Mouse (Mus musculus) ZHBTc4 (cell line): ENCODE data around the gene Pdss2.
A peak's percentile ranks its signal among the peaks of the same experiment; 100 is the strongest.

Experiments used
- DNase-seq: peaks from one replicate; pipeline ENCODE4 v3.0.0-alpha.2; 2011; ENCODE audit warnings: low read depth, low spot score

The Pdss2 gene

DNA sequence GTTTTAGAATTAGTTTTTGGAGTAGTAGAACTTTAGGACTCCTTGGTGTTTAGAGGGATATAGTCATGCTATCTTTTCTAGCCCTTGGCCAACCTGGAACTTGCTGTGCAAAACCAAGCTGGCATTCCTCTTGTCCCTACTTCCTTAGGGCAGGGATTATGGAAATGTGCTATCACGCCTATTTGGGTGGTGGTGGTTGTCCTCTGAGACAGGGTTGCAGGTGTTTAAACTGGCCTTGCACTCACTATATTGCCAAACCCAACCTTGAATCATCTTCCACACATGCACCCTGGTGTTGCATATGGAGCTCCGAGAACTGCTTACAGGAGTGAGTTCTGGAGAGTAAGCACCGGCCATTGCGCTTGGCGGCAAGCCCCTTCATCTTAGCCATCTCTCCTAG, 260.7 kb downstream of the Pdss2 start:
- no peak for DNase-seq

DNA sequence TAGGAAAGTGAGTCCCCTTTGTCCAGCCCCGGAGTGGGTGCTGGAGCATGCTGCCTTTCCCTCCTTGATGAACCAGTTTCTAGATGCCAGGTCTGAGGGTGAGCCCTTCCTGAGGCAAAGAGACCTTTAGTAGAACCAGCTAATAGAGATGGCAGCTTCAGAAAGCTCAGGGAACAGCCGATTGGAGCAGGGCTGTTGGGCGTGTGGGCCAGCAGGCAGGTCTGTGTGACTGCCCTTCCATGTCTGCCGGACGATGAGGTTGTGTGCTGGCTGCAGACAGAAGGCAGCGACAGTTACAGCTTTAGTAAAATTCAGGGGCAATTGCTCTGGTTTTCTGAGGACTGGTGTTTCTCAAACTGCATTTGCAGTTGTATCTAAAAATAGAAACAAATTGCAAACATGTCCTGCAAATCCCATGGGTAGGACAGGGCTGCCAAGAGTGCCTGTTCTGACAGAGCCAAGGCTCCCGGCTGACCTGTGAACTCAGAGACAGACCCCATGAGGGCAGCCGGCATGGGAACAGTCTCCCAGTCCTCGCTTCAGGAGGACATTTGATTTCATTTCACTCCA, 262.2 kb downstream of the Pdss2 start:
- DNase-seq, result no peak

DNA sequence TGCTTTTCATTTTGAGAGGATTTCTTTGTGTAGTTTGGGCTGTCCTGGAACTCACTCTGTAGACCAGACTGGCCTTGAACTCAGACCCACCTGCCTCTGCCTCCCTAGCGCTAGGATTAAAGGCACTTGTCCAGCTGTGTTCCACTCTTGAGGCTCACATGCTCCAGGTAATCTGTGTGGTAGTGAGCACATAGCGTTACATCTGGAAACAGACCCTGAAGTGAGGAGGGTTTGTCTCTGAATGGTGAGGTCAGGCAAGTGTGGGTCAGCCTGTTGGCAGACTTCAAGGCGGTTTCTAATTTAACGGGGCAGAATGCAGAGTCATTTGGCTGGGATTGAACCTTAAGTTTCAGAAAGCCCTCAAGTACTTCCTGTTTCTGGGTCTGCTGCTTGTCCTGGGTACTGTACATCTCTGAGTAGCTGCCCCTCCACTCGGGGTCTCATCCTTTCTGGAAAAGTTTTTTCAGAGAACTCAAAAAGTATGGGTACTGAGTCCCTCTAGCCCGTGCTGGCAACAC, 264.5 kb downstream of the Pdss2 start:
- DNase-seq, result no peak

- no peak for DNase-seq
These were observed 266.2 kb downstream of the Pdss2 start for GRCm38 (mm10) chr10:43487441-43488010.

- DNase-seq, result no peak
These were observed 267.0 kb downstream of the Pdss2 start for GRCm38 (mm10) chr10:43488258-43488657.

GRCm38 (mm10) chr10:43489139-43489538, 267.9 kb downstream of the Pdss2 start:
- DNase-seq, result no peak

DNA sequence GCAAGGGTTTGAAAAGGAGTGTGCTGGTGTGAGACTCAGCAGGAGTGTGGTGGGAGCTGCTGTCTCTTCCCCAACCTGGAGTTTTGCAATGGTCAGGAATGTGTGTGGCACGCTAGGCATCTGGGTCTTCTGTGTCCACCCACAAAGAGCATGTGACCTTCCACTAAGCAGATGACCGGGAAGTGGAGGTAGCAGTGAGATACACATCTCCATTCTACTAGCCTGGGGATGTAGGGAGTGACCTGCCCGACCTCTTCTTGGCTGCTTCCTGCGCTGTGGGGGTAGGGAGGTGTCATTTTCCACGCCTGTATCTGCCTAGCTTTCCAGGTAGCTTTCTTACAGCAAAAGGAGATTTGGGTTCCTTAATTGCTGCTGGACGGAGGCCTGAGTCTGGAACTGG, 268.3 kb downstream of the Pdss2 start:
- peak; percentile 82 for DNase-seq

DNA sequence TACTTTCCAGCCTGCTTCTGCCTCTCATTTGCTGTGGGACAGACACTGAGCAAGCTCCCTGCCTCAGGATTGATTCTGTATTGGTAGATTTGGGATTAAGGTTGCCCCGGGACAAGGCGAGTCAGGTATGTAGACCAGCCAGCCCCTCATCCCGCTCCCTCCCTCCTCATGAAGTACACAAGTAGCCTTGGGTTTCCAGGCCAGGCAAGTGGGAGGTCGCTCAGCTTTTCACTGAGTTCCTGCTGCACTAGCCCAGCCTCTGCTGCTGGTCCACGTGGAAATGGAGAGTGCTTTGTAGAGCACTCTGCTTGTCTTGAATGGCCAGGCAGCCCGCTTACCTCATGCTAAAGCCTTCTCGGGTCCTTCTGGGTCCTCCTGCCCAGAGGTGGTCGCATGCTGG, 268.7 kb downstream of the Pdss2 start:
- DNase-seq, result peak; percentile 62

DNA sequence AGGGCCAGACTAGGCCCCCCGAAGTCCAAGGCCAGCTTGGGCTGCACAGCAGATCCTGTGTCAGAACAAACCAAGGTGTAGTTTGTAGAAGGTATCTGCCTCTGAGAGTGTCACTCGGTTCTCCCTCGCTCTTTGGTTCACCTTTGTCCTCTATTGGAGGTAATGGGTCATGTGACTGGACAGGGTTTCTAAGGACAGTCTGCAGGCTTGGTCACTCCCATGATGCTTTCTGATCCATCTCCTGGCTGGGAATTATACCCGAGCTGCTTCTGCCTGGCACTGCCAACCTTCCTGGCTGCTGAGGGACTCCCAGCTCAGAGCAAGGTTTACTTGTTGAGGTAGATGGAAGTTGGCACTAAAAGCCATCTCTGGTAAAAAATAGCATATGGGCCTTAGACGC, 269.6 kb downstream of the Pdss2 start:
- no peak for DNase-seq

- no peak for DNase-seq
These were observed 281.3 kb downstream of the Pdss2 start for GRCm38 (mm10) chr10:43502599-43502998.

DNA sequence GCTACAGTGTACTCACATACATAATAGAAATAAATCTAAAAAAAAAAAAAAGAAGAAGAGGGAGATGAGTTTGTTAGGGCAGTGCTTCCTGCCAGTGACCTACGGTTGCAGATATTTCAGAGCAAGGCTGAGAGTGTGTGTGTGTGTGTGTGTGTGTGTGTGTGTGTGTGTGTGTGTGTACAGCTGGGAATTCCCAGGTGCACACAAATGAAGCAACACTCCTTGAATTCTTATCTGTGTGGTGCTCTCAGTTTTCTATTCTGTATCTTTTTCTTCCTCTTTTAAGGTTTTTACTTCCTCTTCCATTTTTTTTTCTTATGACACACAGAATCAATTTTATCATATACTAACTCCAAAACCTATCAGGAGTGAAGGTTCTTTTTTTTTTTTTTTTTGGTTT, 283.0 kb downstream of the Pdss2 start:
- DNase-seq, result no peak

GRCm38 (mm10) chr10:43507051-43507450, 285.8 kb downstream of the Pdss2 start:
- DNase-seq, result peak; percentile 51

DNA sequence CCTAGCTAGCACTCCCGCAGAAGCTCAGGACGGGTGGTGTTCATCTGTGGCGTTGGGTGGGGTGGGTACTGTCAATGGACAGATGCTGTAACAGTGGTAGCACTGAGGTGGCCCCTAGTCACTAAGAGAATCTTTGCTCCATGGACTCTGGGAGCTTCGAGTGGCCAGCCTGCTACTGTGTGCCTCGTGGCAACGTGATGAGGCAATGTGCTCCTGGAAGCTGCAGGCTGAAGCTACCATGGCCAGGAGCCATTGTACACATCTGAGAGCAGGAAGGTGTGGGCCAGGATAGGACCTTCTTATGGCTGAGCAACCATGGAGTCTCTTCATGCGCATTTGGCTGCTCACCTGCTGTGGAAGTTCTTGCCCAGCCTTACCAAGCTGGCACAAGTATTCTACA, 287.9 kb downstream of the Pdss2 start:
- no peak for DNase-seq

DNA sequence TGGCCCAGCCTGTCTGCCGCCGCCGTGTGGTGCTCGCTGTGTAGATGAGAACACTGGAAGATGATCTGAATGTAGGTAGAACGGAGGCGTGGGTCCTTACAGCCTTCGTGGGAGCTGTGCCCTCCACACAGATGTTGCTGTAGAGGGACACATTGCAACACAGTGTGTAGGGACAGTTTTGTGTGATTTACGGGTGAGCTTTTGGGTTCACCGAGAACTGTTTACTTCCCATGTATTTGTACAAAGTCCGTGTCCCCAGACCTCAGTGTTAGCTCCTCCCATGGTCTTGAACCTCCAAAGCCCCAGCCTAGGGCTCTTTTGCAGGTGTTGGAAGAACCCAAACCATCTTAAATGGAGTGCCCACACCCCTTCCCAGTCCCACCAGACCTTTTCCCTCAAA, 291.7 kb downstream of the Pdss2 start:
- DNase-seq, result no peak
